Mouse (Mus musculus) forebrain, embryonic 14.5 days (tissue): Measurements from ENCODE around the gene Tango2. TPM values are rescaled to one million over a fixed set of nuclear protein-coding genes. Genes with fewer than 3 reads are reported as not detected.

Experiments
- ATAC-seq: fragments of 200-750 bp; cut with Nextera tagmentation; 2 replicates; pipeline ENCODE4 v1.8.0; 2017; ENCODE audit warnings: mild to moderate bottlenecking, moderate library complexity
- DNase-seq: peaks from one replicate; pipeline ENCODE4 v3.0.0-alpha.2; 2015; ENCODE audit warnings: low spot score
- H3K27ac ChIP-seq: fragments of 300-500 bp; sonication (generic); 2 replicates; pipeline ENCODE4 v1.5.1; 2014; ENCODE audit warnings: low read depth, mild to moderate bottlenecking, control low read depth, low read length, moderate library complexity
- H3K27me3 ChIP-seq: fragments of 300-500 bp; sonication (generic); replicated peaks from 2 replicates; pipeline ENCODE4 v1.6.1; 2014; ENCODE audit warnings: low read length, control low read depth, mixed read lengths; ENCODE audit not compliant: control insufficient read depth, insufficient read depth
- H3K36me3 ChIP-seq: fragments of 300-500 bp; sonication (generic); 2 replicates; pipeline ENCODE4 v1.6.1; 2014; ENCODE audit warnings: low read length, control low read depth; ENCODE audit not compliant: control insufficient read depth, insufficient read depth
- H3K4me1 ChIP-seq: fragments of 300-500 bp; sonication (generic); 2 replicates; pipeline ENCODE4 v1.6.1; 2014; ENCODE audit warnings: antibody characterized with exemption, low read length, control low read depth; ENCODE audit not compliant: control insufficient read depth, insufficient read depth
- H3K4me2 ChIP-seq: fragments of 300-500 bp; sonication (generic); 2 replicates; pipeline ENCODE4 v1.6.1; 2014; ENCODE audit warnings: mild to moderate bottlenecking, control low read depth, low read length
- H3K4me3 ChIP-seq: fragments of 300-500 bp; sonication (generic); 2 replicates; pipeline ENCODE4 v1.5.1; 2014; ENCODE audit warnings: low read depth, low read length, control low read depth
- H3K9ac ChIP-seq: fragments of 300-500 bp; sonication (generic); 2 replicates; pipeline ENCODE4 v1.6.1; 2014; ENCODE audit warnings: mild to moderate bottlenecking, low read length, control low read depth, moderate library complexity
- H3K9me3 ChIP-seq: fragments of 300-500 bp; sonication (generic); replicated peaks from 2 replicates; pipeline ENCODE4 v1.6.1; 2016; ENCODE audit warnings: low read length, control low read depth, mixed read lengths; ENCODE audit not compliant: control insufficient read depth
- WGBS: fragments of 180-500 bp; shearing (Covaris S2); extraction: QIAGEN DNeasy Blood & Tissue Kit; methylation state at CpG from one replicate; pipeline ENCODE4 v1.1.7; 2014; 5-methylcytosine and 5-hydroxymethylcytosine counted together
- polyA plus RNA-seq: library from polyadenylated mRNA; unstranded; fragments of >200 nt; fragmentation: Nextera tagmentation; extraction: Ambion mirVana; gene quantifications from 2 replicates; pipeline ENCODE4 v1.2.1, GENCODE M21; 2014

The Tango2 gene
- polyA plus RNA-seq, 1 experiment from 2014 or later = 78.7 TPM

GRCm38 (mm10) chr16:18275166-18275565, 72.7 kb downstream of the Tango2 start:
- Histone ChIP-seq H3K36me3 (peaks cover 93% of the 10 kb centered on the region), H3K4me1 (no peaks in the 10 kb centered on the region), H3K9me3 (no peaks in the 10 kb centered on the region), H3K4me3 (no peak overlapping the region), H3K4me2 (no peak overlapping the region), H3K27me3 (no peaks in the 10 kb centered on the region), H3K9ac (no peak overlapping the region), H3K27ac (no peak overlapping the region)
- DNase-seq = no peak
- ATAC-seq = no peak
- WGBS = 75% methylated on average over 2 of the region's 2 CpGs

DNA sequence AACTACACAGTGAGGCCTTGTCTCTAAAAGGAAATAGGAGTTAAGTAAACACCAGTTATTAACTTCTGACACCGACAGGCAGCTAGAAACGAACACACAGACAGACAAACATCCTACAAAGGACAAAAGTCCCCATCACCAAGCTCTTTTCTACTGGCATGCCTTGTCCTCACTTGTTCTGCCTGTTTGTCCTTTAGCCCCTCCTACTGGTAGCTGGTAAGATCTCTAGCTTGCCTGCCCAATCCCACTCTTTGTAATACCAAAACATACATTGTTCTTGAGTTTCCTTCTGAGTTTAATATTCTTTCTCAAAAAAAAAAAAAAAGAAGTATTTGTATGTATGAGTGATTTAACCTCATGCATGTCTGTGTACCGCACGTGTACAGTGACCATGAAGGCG, 79.7 kb downstream of the Tango2 start:
- H3K27ac ChIP-seq = no peak overlapping the region
- H3K27me3 ChIP-seq = no peaks in the 10 kb centered on the region
- 86% methylated on average over 5 of the region's 5 CpGs for WGBS
- no peak overlapping the region for H3K4me2 ChIP-seq
- no peaks in the 10 kb centered on the region for H3K4me1 ChIP-seq
- H3K36me3 ChIP-seq = peaks cover 93% of the 10 kb centered on the region
- ATAC-seq = no peak
- no peaks in the 10 kb centered on the region for H3K9me3 ChIP-seq
- no peak overlapping the region for H3K4me3 ChIP-seq
- H3K9ac ChIP-seq = no peak overlapping the region
- peak; percentile 33 for DNase-seq

- no peaks in the 10 kb centered on the region for H3K4me1 ChIP-seq
- no peak overlapping the region for H3K9ac ChIP-seq
- ATAC-seq (no peak), DNase-seq (no peak)
- H3K27me3 ChIP-seq = no peaks in the 10 kb centered on the region
- H3K4me2 ChIP-seq = no peak overlapping the region
- no peak overlapping the region for H3K27ac ChIP-seq
- H3K4me3 ChIP-seq = no peak overlapping the region
- H3K9me3 ChIP-seq = no peaks in the 10 kb centered on the region
- 80% methylated on average over 2 of the region's 2 CpGs for WGBS
- peaks cover 90% of the 10 kb centered on the region for H3K36me3 ChIP-seq
Measured at GRCm38 (mm10) chr16:18265024-18265423, 82.9 kb downstream of the Tango2 start.

GRCm38 (mm10) chr16:18258221-18258620, 89.7 kb downstream of the Tango2 start, which contains the start of gene Gm49776:
Gene Gm49776, minus strand, starts transcription at chr16:18258321.
- H3K4me1 ChIP-seq = no peaks in the 10 kb centered on the region
- no peak within 1 kb of the TSS for H3K27ac ChIP-seq
- H3K9ac ChIP-seq = no peak within 1 kb of the TSS
- H3K36me3 ChIP-seq = peaks cover 92% of the 10 kb centered on the region
- WGBS = 95% methylated on average over 2 of the region's 2 CpGs
- no peaks in the 10 kb centered on the region for H3K27me3 ChIP-seq
- no peak within 1 kb of the TSS for H3K4me3 ChIP-seq
- no peaks in the 10 kb centered on the region for H3K9me3 ChIP-seq
- ATAC-seq = no peak
- no peak for DNase-seq
- H3K4me2 ChIP-seq = no peak within 1 kb of the TSS

GRCm38 (mm10) chr16:18253866-18254265, 94.0 kb downstream of the Tango2 start:
- ATAC-seq = no peak
- Histone ChIP-seq H3K36me3 (peaks cover 85% of the 10 kb centered on the region), H3K9me3 (no peaks in the 10 kb centered on the region), H3K27me3 (no peaks in the 10 kb centered on the region), H3K9ac (no peak overlapping the region), H3K27ac (no peak overlapping the region), H3K4me2 (no peak overlapping the region), H3K4me3 (no peak overlapping the region), H3K4me1 (peaks cover 16% of the 10 kb centered on the region)
- WGBS = 85% methylated on average over 1 of the region's 1 CpGs
- DNase-seq = no peak

DNA sequence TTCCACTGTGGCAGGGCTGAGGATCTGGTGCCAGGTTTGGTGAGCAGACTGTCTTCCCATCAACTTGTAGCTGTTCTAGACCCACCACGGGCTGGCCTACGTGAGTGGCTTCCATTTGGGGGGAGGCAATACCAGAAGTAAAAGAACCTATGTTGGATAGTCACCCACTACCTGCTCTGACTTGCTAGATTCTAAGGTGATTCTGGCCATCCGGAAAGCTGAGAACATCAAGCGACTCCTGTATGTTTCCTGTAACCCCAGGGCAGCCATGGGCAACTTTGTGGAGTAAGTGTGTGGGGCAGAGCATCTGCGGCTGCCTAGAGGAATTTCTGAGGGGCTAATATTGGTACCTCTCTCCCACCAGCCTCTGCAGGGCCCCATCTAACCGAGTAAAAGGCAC, 95.2 kb downstream of the Tango2 start:
- WGBS = 86% methylated on average over 6 of the region's 6 CpGs
- ATAC-seq (no peak), DNase-seq (no peak)
- Histone ChIP-seq H3K9me3 (no peaks in the 10 kb centered on the region), H3K4me3 (no peak overlapping the region), H3K9ac (no peak overlapping the region), H3K4me2 (no peak overlapping the region), H3K27me3 (no peaks in the 10 kb centered on the region), H3K36me3 (peaks cover 75% of the 10 kb centered on the region), H3K4me1 (peaks cover 16% of the 10 kb centered on the region), H3K27ac (no peak overlapping the region)

- H3K36me3 ChIP-seq = peaks cover 69% of the 10 kb centered on the region
- H3K9me3 ChIP-seq = no peaks in the 10 kb centered on the region
- H3K4me1 ChIP-seq = peaks cover 24% of the 10 kb centered on the region
- WGBS = 72% methylated on average over 10 of the region's 10 CpGs
- ATAC-seq (no peak), DNase-seq (no peak)
- H3K27ac ChIP-seq = no peak overlapping the region
- H3K27me3 ChIP-seq = no peaks in the 10 kb centered on the region
- peak overlapping the region; percentile 82 for H3K4me2 ChIP-seq
- H3K9ac ChIP-seq = peak overlapping the region; percentile 94
- H3K4me3 ChIP-seq = no peak overlapping the region
Measured at GRCm38 (mm10) chr16:18250828-18251790, 96.8 kb downstream of the Tango2 start.
